Mouse (Mus musculus) olfactory bulb, adult 2 months (tissue): ENCODE measurements around the gene Tnfrsf14.

ENCODE experiments used
- CTCF ChIP-seq: fragments of 200-500 bp; IDR thresholded peaks from 2 replicates; pipeline ENCODE4 v1.5.1; 2012; ENCODE audit warnings: low read depth, mild to moderate bottlenecking, low read length, moderate library complexity; ENCODE audit not compliant: insufficient read depth
- POLR2A ChIP-seq: fragments of 200-500 bp; IDR thresholded peaks from 2 replicates; pipeline ENCODE4 v1.6.1; 2012; ENCODE audit warnings: mild to moderate bottlenecking, low read depth, low read length, moderate library complexity; ENCODE audit not compliant: insufficient read depth

DNA sequence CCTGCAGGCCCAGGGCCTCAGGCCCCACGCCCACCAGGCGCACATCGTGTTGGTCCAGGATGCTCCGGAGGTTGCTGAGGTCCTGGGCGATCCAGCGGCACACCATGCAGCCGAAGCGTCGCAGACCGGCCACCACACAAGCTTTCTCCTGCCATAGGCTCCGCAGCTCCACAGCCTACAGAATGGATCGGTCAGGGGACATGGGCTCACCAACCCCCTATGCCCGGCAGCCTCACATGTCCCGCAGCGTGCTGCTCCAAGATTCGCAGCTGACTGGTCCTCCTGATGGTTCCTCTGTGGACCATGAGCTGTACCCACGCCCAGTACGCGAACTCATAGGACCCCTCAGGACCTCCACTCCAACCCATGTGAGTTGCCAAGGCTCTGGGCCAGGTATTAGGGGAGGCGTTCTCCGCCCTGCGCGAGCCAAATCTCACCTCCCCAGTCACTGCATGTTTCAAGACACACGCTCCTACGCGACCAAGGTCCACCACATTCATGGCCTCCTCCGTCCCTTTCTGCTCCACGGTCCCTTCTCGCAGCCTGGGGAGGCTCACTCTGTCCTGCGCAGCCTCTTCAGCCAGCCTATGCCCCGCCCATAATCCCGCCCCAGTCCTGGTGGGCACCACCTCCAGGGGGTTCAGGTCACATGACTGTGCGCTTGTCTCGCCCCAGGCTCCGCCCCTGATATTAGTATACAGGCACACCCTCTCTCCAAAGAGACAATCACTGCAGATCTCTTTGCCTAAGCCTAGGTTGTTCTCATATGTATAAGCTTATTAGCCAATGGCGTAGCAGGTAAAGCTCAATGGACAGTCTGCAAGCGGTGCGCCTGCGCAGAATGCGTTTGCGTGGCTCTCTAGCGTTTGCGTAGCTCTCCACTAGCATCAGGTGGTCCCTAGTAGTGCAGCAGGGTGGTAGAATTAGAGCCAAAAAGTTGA lies 29.6 kb downstream of the Tnfrsf14 start, which contains the start of gene Fam213b:
- TF ChIP-seq POLR2A: peak; percentile 69; the same call in 1 of the 2 replicates
- TF ChIP-seq CTCF: no peak
